Mouse (Mus musculus) layer of hippocampus, postnatal 14 days (tissue): ENCODE measurements around the gene Gm49361. TPM values are rescaled to one million over a fixed set of nuclear protein-coding genes. Genes with fewer than 3 reads are reported as not detected.

Experiments
- DNase-seq, 2 experiments: peaks; one replicate each; pipeline ENCODE4 v3.0.0; 2021 to 2022; ENCODE audit warnings: low spot score in 2 of 2, mixed read lengths in 1 of 2
- total RNA-seq, 2 experiments: library from RNA; stranded (reverse); gene quantifications; 2 replicates each; pipeline ENCODE4 v1.2.3; 2021

Gene Gm49361
- total RNA-seq, 2 experiments from 2014 or later, result not detected

GRCm38 (mm10) chr14:57629595-57629994 lies 116.3 kb downstream of the Gm49361 start:
- no peak for DNase-seq

- no peak for DNase-seq
These were observed 123.0 kb downstream of the Gm49361 start for GRCm38 (mm10) chr14:57622934-57623333.

- DNase-seq, result no peak
These were observed 124.2 kb downstream of the Gm49361 start for GRCm38 (mm10) chr14:57621699-57622098.

GRCm38 (mm10) chr14:57620598-57621236 lies 125.2 kb downstream of the Gm49361 start:
- no peak for DNase-seq

- peak in 1 of 2 experiments; percentile 41 for DNase-seq
These were observed 126.4 kb downstream of the Gm49361 start for GRCm38 (mm10) chr14:57619487-57619886.

GRCm38 (mm10) chr14:57617675-57618074 lies 128.2 kb downstream of the Gm49361 start:
- no peak for DNase-seq

- DNase-seq, result no peak
These were observed 129.5 kb downstream of the Gm49361 start for GRCm38 (mm10) chr14:57616339-57616965.

- no peak for DNase-seq
These were observed 130.1 kb downstream of the Gm49361 start for GRCm38 (mm10) chr14:57615828-57616227.

GRCm38 (mm10) chr14:57611034-57611433 lies 134.9 kb downstream of the Gm49361 start:
- DNase-seq, result no peak

- DNase-seq, result no peak
These were observed 136.0 kb downstream of the Gm49361 start for GRCm38 (mm10) chr14:57609816-57610329.

- DNase-seq, result peak; percentile 73
These were observed 138.4 kb downstream of the Gm49361 start for GRCm38 (mm10) chr14:57607500-57607899.

- no peak for DNase-seq
These were observed 139.1 kb downstream of the Gm49361 start for GRCm38 (mm10) chr14:57606663-57607365.

GRCm38 (mm10) chr14:57593279-57593678 lies 152.6 kb downstream of the Gm49361 start:
- DNase-seq, result no peak

Other genes starting within 250 kb of the Gm49361 start
- gene Il17d, start 221.3 kb downstream of the Gm49361 start, total RNA-seq, result 1 to 10 TPM; 8.9 to 10.0 TPM
- gene Eef1akmt1, start 174.5 kb downstream of the Gm49361 start, total RNA-seq, result 10 to 100 TPM; 32.7 to 34.0 TPM
- 10 to 100 TPM; 13.0 to 14.1 TPM for gene Xpo4, start 80.7 kb downstream of the Gm49361 start, total RNA-seq
- gene Lats2, start 12.3 kb upstream of the Gm49361 start, total RNA-seq, result 10 to 100 TPM; 32.7 to 34.8 TPM
- gene Sap18, start 52.1 kb upstream of the Gm49361 start, total RNA-seq, result 10 to 100 TPM; 37.0 to 64.9 TPM
- gene Ska3, start 80.1 kb upstream of the Gm49361 start, total RNA-seq, result 1 to 10 TPM; 1.6 to 1.7 TPM
- 10 to 100 TPM; 85.4 to 88.7 TPM for gene Mrpl57, start 80.1 kb upstream of the Gm49361 start, total RNA-seq
- gene Zdhhc20, start 144.2 kb upstream of the Gm49361 start, total RNA-seq, result 10 to 100 TPM; 31.4 to 35.3 TPM